Mouse (Mus musculus): Measurements from ENCODE around the gene L2hgdh.

Gene L2hgdh

GRCm38 (mm10) chr12:69729246-69729645 lies 4.6 kb upstream of the L2hgdh start:
- no peak for DNase-seq

- no peak for DNase-seq
These were observed 509 bp downstream of the L2hgdh start for GRCm38 (mm10) chr12:69724018-69724710.

- DNase-seq, result no peak
These were observed 1.3 kb downstream of the L2hgdh start for GRCm38 (mm10) chr12:69723376-69723775.

GRCm38 (mm10) chr12:69722857-69723256 lies 1.8 kb downstream of the L2hgdh start:
- DNase-seq, result no peak

GRCm38 (mm10) chr12:69713628-69714027 lies 11.0 kb downstream of the L2hgdh start:
- no peak for DNase-seq

GRCm38 (mm10) chr12:69704799-69705458 lies 19.7 kb downstream of the L2hgdh start:
- DNase-seq, result no peak

- DNase-seq, result no peak
These were observed 26.3 kb downstream of the L2hgdh start for GRCm38 (mm10) chr12:69698352-69698751.

GRCm38 (mm10) chr12:69696746-69697145 lies 27.9 kb downstream of the L2hgdh start:
- peak in 1 of 2 experiments; percentile 62 for DNase-seq

GRCm38 (mm10) chr12:69693471-69693870 lies 31.2 kb downstream of the L2hgdh start:
- no peak for DNase-seq

- DNase-seq, result no peak
These were observed 34.0 kb downstream of the L2hgdh start for GRCm38 (mm10) chr12:69690714-69691113.

- no peak for DNase-seq
These were observed 35.6 kb downstream of the L2hgdh start for GRCm38 (mm10) chr12:69689094-69689493.

GRCm38 (mm10) chr12:69688368-69688767 lies 36.3 kb downstream of the L2hgdh start:
- peak in 1 of 2 experiments; percentile 62 for DNase-seq

GRCm38 (mm10) chr12:69683537-69683936 lies 41.1 kb downstream of the L2hgdh start:
- DNase-seq, result peak; percentile 85 to 87

- no peak for DNase-seq
These were observed 41.8 kb downstream of the L2hgdh start for GRCm38 (mm10) chr12:69682788-69683419.

- DNase-seq, result peak; percentile 86 to 91
These were observed 42.4 kb downstream of the L2hgdh start for GRCm38 (mm10) chr12:69682065-69682787.

- DNase-seq, result peak; percentile 74 to 85
These were observed 43.1 kb downstream of the L2hgdh start, which contains the start of gene Sos2 for GRCm38 (mm10) chr12:69681566-69682061. Sos2 (minus strand) TSS chr12:69681852.

- peak; percentile 55 to 65 for DNase-seq
These were observed 43.8 kb downstream of the L2hgdh start for GRCm38 (mm10) chr12:69680635-69681565.

- DNase-seq, result no peak
These were observed 48.5 kb downstream of the L2hgdh start for GRCm38 (mm10) chr12:69676157-69676556.

GRCm38 (mm10) chr12:69674576-69675537 lies 49.8 kb downstream of the L2hgdh start:
- no peak for DNase-seq

GRCm38 (mm10) chr12:69674176-69674575 lies 50.5 kb downstream of the L2hgdh start:
- no peak for DNase-seq

GRCm38 (mm10) chr12:69666721-69667120 lies 58.0 kb downstream of the L2hgdh start:
- peak; percentile 30 to 58 for DNase-seq

All from lung, postnatal 4 days (tissue).